Mouse (Mus musculus): ENCODE measurements around the gene Ctdspl. TPM values are rescaled to one million over a fixed set of nuclear protein-coding genes. Genes with fewer than 3 reads are reported as not detected.

Gene Ctdspl
- polyA plus RNA-seq, 1 experiment from 2014 or later: 21.9 TPM

GRCm38 (mm10) chr9:118984650-118985432, 58.6 kb downstream of the Ctdspl start:
- peaks cover 37% of the 10 kb centered on the region for H3K4me1 ChIP-seq (replicated peaks; ENCODE audit: insufficient read depth, low read length)

GRCm38 (mm10) chr9:118986286-118986685, 60.0 kb downstream of the Ctdspl start:
- 54% methylated on average over 11 of the region's 11 CpGs for WGBS
- ATAC-seq (replicated peaks; ENCODE audit: low FRiP score, low read depth): no peak

More at GRCm38 (mm10) chr9:118984650-118985432, 58.6 kb downstream of the Ctdspl start:
- no peaks in the 10 kb centered on the region for H3K36me3 ChIP-seq (ENCODE audit: insufficient read depth, low read length)
- H3K4me3 ChIP-seq (replicated peaks; ENCODE audit: low read depth, low read length): no peak overlapping the region
- peak; percentile 55 for DNase-seq (ENCODE audit: low spot score)
- H3K27me3 ChIP-seq (ENCODE audit: insufficient read depth, low read length): no peaks in the 10 kb centered on the region
- no peak for ATAC-seq (replicated peaks; ENCODE audit: low FRiP score, low read depth)
- H3K9ac ChIP-seq (ENCODE audit: low read depth, low read length): no peak overlapping the region
- no peaks in the 10 kb centered on the region for H3K9me3 ChIP-seq (replicated peaks; ENCODE audit: low read length)
- H3K27ac ChIP-seq: peak overlapping the region; percentile 75; the same call in 1 of the 2 replicates
- TF ChIP-seq CTCF (IDR thresholded peaks at IDR 0.05; ENCODE audit: low read depth): no peak
- 51% methylated on average over 15 of the region's 15 CpGs for WGBS
- H3K4me2 ChIP-seq (ENCODE audit: low read length): no peak overlapping the region

GRCm38 (mm10) chr9:118988787-118989580, 62.7 kb downstream of the Ctdspl start:
- Histone ChIP-seq H3K4me2 (ENCODE audit: low read length) (no peak overlapping the region), H3K27me3 (ENCODE audit: insufficient read depth, low read length) (no peaks in the 10 kb centered on the region), H3K9ac (ENCODE audit: low read depth, low read length) (no peak overlapping the region), H3K4me3 (replicated peaks; ENCODE audit: low read depth, low read length) (no peak overlapping the region), H3K27ac (no peak overlapping the region), H3K4me1 (replicated peaks; ENCODE audit: insufficient read depth, low read length) (peaks cover 35% of the 10 kb centered on the region), H3K9me3 (replicated peaks; ENCODE audit: low read length) (no peaks in the 10 kb centered on the region), H3K36me3 (ENCODE audit: insufficient read depth, low read length) (no peaks in the 10 kb centered on the region)
- ATAC-seq (replicated peaks; ENCODE audit: low FRiP score, low read depth) (no peak; the same call in 1 of the 2 replicates), DNase-seq (ENCODE audit: low spot score) (no peak)
- WGBS: 86% methylated on average over 11 of the region's 11 CpGs
- TF ChIP-seq CTCF (IDR thresholded peaks at IDR 0.05; ENCODE audit: low read depth): no peak

More at GRCm38 (mm10) chr9:118986286-118986685, 60.0 kb downstream of the Ctdspl start:
- H3K27ac ChIP-seq: peak overlapping the region; percentile 75
- no peak overlapping the region for H3K9ac ChIP-seq (ENCODE audit: low read depth, low read length)
- no peak for TF ChIP-seq CTCF (IDR thresholded peaks at IDR 0.05; ENCODE audit: low read depth)
- H3K36me3 ChIP-seq (ENCODE audit: insufficient read depth, low read length): no peaks in the 10 kb centered on the region
- peaks cover 36% of the 10 kb centered on the region for H3K4me1 ChIP-seq (replicated peaks; ENCODE audit: insufficient read depth, low read length)
- DNase-seq (ENCODE audit: low spot score): peak; percentile 47
- no peaks in the 10 kb centered on the region for H3K27me3 ChIP-seq (ENCODE audit: insufficient read depth, low read length)
- no peaks in the 10 kb centered on the region for H3K9me3 ChIP-seq (replicated peaks; ENCODE audit: low read length)
- H3K4me2 ChIP-seq (ENCODE audit: low read length): no peak overlapping the region
- no peak overlapping the region for H3K4me3 ChIP-seq (replicated peaks; ENCODE audit: low read depth, low read length)

- ATAC-seq (replicated peaks; ENCODE audit: low FRiP score, low read depth): no peak
- H3K4me3 ChIP-seq (replicated peaks; ENCODE audit: low read depth, low read length): no peak overlapping the region
- H3K4me2 ChIP-seq (ENCODE audit: low read length): no peak overlapping the region
- TF ChIP-seq CTCF (IDR thresholded peaks at IDR 0.05; ENCODE audit: low read depth): no peak
- H3K36me3 ChIP-seq (ENCODE audit: insufficient read depth, low read length): no peaks in the 10 kb centered on the region
- peaks cover 36% of the 10 kb centered on the region for H3K4me1 ChIP-seq (replicated peaks; ENCODE audit: insufficient read depth, low read length)
- H3K27me3 ChIP-seq (ENCODE audit: insufficient read depth, low read length): no peaks in the 10 kb centered on the region
- H3K9me3 ChIP-seq (replicated peaks; ENCODE audit: low read length): no peaks in the 10 kb centered on the region
- DNase-seq (ENCODE audit: low spot score): no peak
- no peak overlapping the region for H3K27ac ChIP-seq
- no peak overlapping the region for H3K9ac ChIP-seq (ENCODE audit: low read depth, low read length)
- 81% methylated on average over 7 of the region's 7 CpGs for WGBS
Measured at GRCm38 (mm10) chr9:118990490-118990889, 64.2 kb downstream of the Ctdspl start.

- Histone ChIP-seq H3K4me3 (replicated peaks; ENCODE audit: low read depth, low read length) (no peak overlapping the region), H3K36me3 (ENCODE audit: insufficient read depth, low read length) (no peaks in the 10 kb centered on the region), H3K9me3 (replicated peaks; ENCODE audit: low read length) (no peaks in the 10 kb centered on the region), H3K9ac (ENCODE audit: low read depth, low read length) (no peak overlapping the region), H3K27ac (peak overlapping the region; percentile 16; the same call in 1 of the 2 replicates), H3K27me3 (ENCODE audit: insufficient read depth, low read length) (no peaks in the 10 kb centered on the region), H3K4me2 (ENCODE audit: low read length) (no peak overlapping the region), H3K4me1 (replicated peaks; ENCODE audit: insufficient read depth, low read length) (peaks cover 28% of the 10 kb centered on the region)
- 87% methylated on average over 21 of the region's 21 CpGs for WGBS
- no peak for DNase-seq (ENCODE audit: low spot score)
- ATAC-seq (replicated peaks; ENCODE audit: low FRiP score, low read depth): no peak
- TF ChIP-seq CTCF (IDR thresholded peaks at IDR 0.05; ENCODE audit: low read depth): no peak
Measured at GRCm38 (mm10) chr9:118991750-118992585, 65.7 kb downstream of the Ctdspl start.

- Histone ChIP-seq H3K36me3 (ENCODE audit: insufficient read depth, low read length) (no peaks in the 10 kb centered on the region), H3K9me3 (replicated peaks; ENCODE audit: low read length) (no peaks in the 10 kb centered on the region), H3K4me1 (replicated peaks; ENCODE audit: insufficient read depth, low read length) (peaks cover 27% of the 10 kb centered on the region), H3K27ac (no peak overlapping the region), H3K4me3 (replicated peaks; ENCODE audit: low read depth, low read length) (no peak overlapping the region), H3K9ac (ENCODE audit: low read depth, low read length) (no peak overlapping the region), H3K27me3 (ENCODE audit: insufficient read depth, low read length) (no peaks in the 10 kb centered on the region), H3K4me2 (ENCODE audit: low read length) (no peak overlapping the region)
- TF ChIP-seq CTCF (IDR thresholded peaks at IDR 0.05; ENCODE audit: low read depth): no peak
- no peak for ATAC-seq (replicated peaks; ENCODE audit: low FRiP score, low read depth)
- WGBS: 87% methylated on average over 5 of the region's 5 CpGs
- no peak for DNase-seq (ENCODE audit: low spot score)
Measured at GRCm38 (mm10) chr9:118992586-118992955, 66.3 kb downstream of the Ctdspl start.
